Mouse (Mus musculus): ENCODE data around the gene Agps. TPM values are rescaled to one million over a fixed set of nuclear protein-coding genes. Genes with fewer than 3 reads are reported as not detected.

Gene Agps
- polyA plus RNA-seq (2015; fragmentation: Illumina TruSeq; extraction: RNeasy Lipid Tissue Mini Kit (QIAGEN cat#74804); ENCODE audit: insufficient read depth, low read depth, low replicate concordance), result 3.4 TPM

GRCm38 (mm10) chr2:75831881-75832633, at the start of gene Agps:
TSS of gene Agps (plus strand) at chr2:75832177.

GRCm38 (mm10) chr2:75938117-75939063, 106.4 kb downstream of the Agps start, which contains the start of gene Ttc30b:
TSS of gene Ttc30b (minus strand) at chr2:75938585.

GRCm38 (mm10) chr2:75977752-75978368, 145.9 kb downstream of the Agps start, which contains the start of gene Ttc30a2:
TSS of gene Ttc30a2 (minus strand) at chr2:75978170.

Other genes with a start within 250 kb of the Agps start
- gene Hnrnpa3, start 172.9 kb upstream of the Agps start, polyA plus RNA-seq (2015; fragmentation: Illumina TruSeq; extraction: RNeasy Lipid Tissue Mini Kit (QIAGEN cat#74804); ENCODE audit: insufficient read depth, low read depth, low replicate concordance), result 118 TPM
- 18.3 TPM for gene Nfe2l2, start 127.5 kb upstream of the Agps start, polyA plus RNA-seq (2015; fragmentation: Illumina TruSeq; extraction: RNeasy Lipid Tissue Mini Kit (QIAGEN cat#74804); ENCODE audit: insufficient read depth, low read depth, low replicate concordance)
- gene Ttc30b, start 106.4 kb downstream of the Agps start, polyA plus RNA-seq (2015; fragmentation: Illumina TruSeq; extraction: RNeasy Lipid Tissue Mini Kit (QIAGEN cat#74804); ENCODE audit: insufficient read depth, low read depth, low replicate concordance), result 1.3 TPM
- not detected for gene Ttc30a2, start 146.0 kb downstream of the Agps start, polyA plus RNA-seq (2015; fragmentation: Illumina TruSeq; extraction: RNeasy Lipid Tissue Mini Kit (QIAGEN cat#74804); ENCODE audit: insufficient read depth, low read depth, low replicate concordance)
- gene Ttc30a1, start 149.8 kb downstream of the Agps start, polyA plus RNA-seq (2015; fragmentation: Illumina TruSeq; extraction: RNeasy Lipid Tissue Mini Kit (QIAGEN cat#74804); ENCODE audit: insufficient read depth, low read depth, low replicate concordance), result 0.35 TPM